Mouse (Mus musculus): ENCODE results near the gene Dmrt1.
A peak's percentile ranks its signal among the peaks of the same experiment; 100 is the strongest.

- no peak for TF ChIP-seq POLR2A (IDR thresholded peaks at IDR 0.05; ENCODE audit: control insufficient read depth, low read depth, low read length)
- TF ChIP-seq CTCF (IDR thresholded peaks at IDR 0.05; ENCODE audit: control insufficient read depth, insufficient read depth, insufficient replicate concordance, low read depth, low read length) = peak; percentile 99
Observed at GRCm38 (mm10) chr19:25635622-25636244, 130.3 kb downstream of the Dmrt1 start.

All from testis, adult 2 months (tissue).